Mouse (Mus musculus) NIH3T3 (cell line): ENCODE measurements around the gene Hrh3.

Source experiments
- DNase-seq: peaks from one replicate; pipeline ENCODE4 v3.0.0-alpha.2; 2012; ENCODE audit warnings: low read depth

Hrh3 gene

GRCm38 (mm10) chr2:180105441-180106190 is 1.3 kb upstream of the Hrh3 start:
- no peak for DNase-seq

GRCm38 (mm10) chr2:180104659-180105377 is 530 bp upstream of the Hrh3 start:
- no peak for DNase-seq

- no peak for DNase-seq
These were observed 924 bp downstream of the Hrh3 start for GRCm38 (mm10) chr2:180103151-180103977.

- DNase-seq = no peak
These were observed 4.8 kb downstream of the Hrh3 start for GRCm38 (mm10) chr2:180099529-180099928.

GRCm38 (mm10) chr2:180098167-180098566 is 6.1 kb downstream of the Hrh3 start:
- DNase-seq = no peak

- DNase-seq = no peak
These were observed 6.7 kb downstream of the Hrh3 start for GRCm38 (mm10) chr2:180097585-180097984.

- DNase-seq = no peak
These were observed 8.6 kb downstream of the Hrh3 start for GRCm38 (mm10) chr2:180095711-180096110.

- DNase-seq = no peak
These were observed 14.0 kb downstream of the Hrh3 start for GRCm38 (mm10) chr2:180090285-180090684.

GRCm38 (mm10) chr2:180087472-180087871 is 16.8 kb downstream of the Hrh3 start:
- no peak for DNase-seq

GRCm38 (mm10) chr2:180086637-180087027 is 17.7 kb downstream of the Hrh3 start:
- DNase-seq = no peak

- DNase-seq = no peak
These were observed 18.2 kb downstream of the Hrh3 start for GRCm38 (mm10) chr2:180085926-180086636.

- DNase-seq = peak; percentile 24
These were observed 19.7 kb downstream of the Hrh3 start for GRCm38 (mm10) chr2:180084565-180084964.

GRCm38 (mm10) chr2:180083063-180083462 is 21.2 kb downstream of the Hrh3 start:
- DNase-seq = no peak

GRCm38 (mm10) chr2:180080680-180081079 is 23.6 kb downstream of the Hrh3 start:
- DNase-seq = no peak

- DNase-seq = no peak
These were observed 26.7 kb downstream of the Hrh3 start for GRCm38 (mm10) chr2:180077622-180078021.

- no peak for DNase-seq
These were observed 31.4 kb downstream of the Hrh3 start for GRCm38 (mm10) chr2:180072886-180073285.

GRCm38 (mm10) chr2:180071671-180072070 is 32.6 kb downstream of the Hrh3 start:
- no peak for DNase-seq

- peak; percentile 96 for DNase-seq
These were observed 33.5 kb downstream of the Hrh3 start, which contains the start of gene Mtg2 for GRCm38 (mm10) chr2:180070481-180071453. Gene Mtg2 (plus strand): TSS chr2:180070588.

GRCm38 (mm10) chr2:180069770-180070480 is 34.4 kb downstream of the Hrh3 start:
- no peak for DNase-seq
